Mouse (Mus musculus): Measurements from ENCODE around the gene Trim80. TPM values are rescaled to one million over a fixed set of nuclear protein-coding genes. Genes with fewer than 3 reads are reported as not detected.
"Not testable (repeated sequence)": the region's sequence is repeated elsewhere in the genome, so short reads cannot be mapped to it uniquely, and the experiment has no call there.

Trim80 gene
- polyA plus RNA-seq, 1 experiment from 2014 or later = not detected

GRCm38 (mm10) chr11:115478296-115478938, 38.1 kb downstream of the Trim80 start:
- in situ Hi-C loops (cut with MboI; ENCODE audit: low pct_unique_long_range_greater_than_20kb) = no loop called here
- ATAC-seq = no peak
- CTCF ChIA-PET = interaction anchor here (1.6 kb wide), 1 partner anchor 67 kb away, joined by 3 read pairs; no protein-coding TSS in a partner anchor

DNA sequence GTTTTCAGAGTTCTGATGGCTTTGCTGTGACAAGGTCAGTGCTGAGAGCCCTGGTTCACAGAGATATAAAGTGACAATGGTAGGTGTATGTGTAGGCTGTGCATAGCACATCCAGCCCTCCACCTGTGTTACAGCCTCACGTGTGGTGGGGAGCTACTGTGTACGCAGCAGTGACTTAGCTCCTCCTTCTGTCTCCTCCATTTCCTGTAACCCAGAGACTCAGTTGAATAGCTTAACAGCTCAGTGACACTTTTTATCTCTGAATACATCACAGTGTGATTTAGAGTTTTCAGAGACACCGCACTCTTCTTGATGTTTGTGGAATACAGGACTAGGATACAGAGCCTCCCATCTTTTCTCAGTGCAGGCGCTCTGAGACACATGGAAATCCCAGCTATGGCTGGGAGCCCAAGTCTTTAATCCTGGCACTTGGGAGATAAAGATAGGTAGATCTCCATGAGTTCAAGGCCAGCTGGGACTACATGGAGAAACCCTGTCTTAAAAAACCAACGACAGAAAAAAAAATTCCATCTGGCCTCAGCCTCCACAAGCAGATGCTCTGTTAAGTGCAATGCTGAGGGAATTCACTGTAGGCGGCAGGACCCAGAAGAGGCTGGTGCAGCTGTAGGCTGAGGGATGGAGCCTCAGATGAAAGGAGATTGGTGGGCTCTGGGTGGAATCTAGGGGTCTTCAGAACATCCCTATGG, 41.4 kb downstream of the Trim80 start:
- no peaks in the 10 kb centered on the region for H3K27me3 ChIP-seq
- DNase-seq (ENCODE audit: low read depth, low spot score) = no peak
- ATAC-seq = no peak
- ChIA-PET CTCF (interaction anchor here (0.8 kb wide), 2 partner anchors 33 to 54 kb away, joined by 3 read pairs; partner anchors contain the start of gene Jpt1), POLR2A (no interaction called here)
- in situ Hi-C loops (cut with MboI; ENCODE audit: low pct_unique_long_range_greater_than_20kb) = no loop called here
- no peak for TF ChIP-seq CTCF (IDR thresholded peaks at IDR 0.05)

More at GRCm38 (mm10) chr11:115478296-115478938, 38.1 kb downstream of the Trim80 start:
- POLR2A ChIA-PET = no interaction called here
- H3K27me3 ChIP-seq = no peaks in the 10 kb centered on the region
- no peak for DNase-seq (ENCODE audit: low read depth, low spot score)
- no peak for TF ChIP-seq CTCF (IDR thresholded peaks at IDR 0.05)

DNA sequence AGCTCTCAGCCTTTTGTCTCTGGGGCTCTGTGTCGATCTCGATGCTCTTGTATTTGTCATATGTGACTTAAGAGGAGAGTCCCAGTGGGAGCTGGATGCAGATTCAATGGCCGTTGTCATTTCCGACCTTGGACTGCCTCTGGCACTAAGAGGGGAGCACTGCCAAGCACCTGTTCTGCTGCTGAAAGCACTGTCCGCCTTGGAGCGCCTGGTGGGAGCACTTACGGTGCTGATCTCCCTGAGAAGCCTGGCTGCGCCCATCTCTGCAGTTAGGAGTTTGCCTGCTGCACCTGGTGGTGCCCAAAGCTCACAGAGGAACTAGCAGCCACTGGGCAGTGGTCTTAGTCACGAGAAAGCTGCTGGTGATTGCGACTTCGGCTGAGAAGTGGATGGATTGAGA, 42.9 kb downstream of the Trim80 start:
- in situ Hi-C loops (cut with MboI; ENCODE audit: low pct_unique_long_range_greater_than_20kb) = no loop called here
- TF ChIP-seq CTCF (IDR thresholded peaks at IDR 0.05) = no peak
- POLR2A ChIA-PET = no interaction called here
- CTCF ChIA-PET = interaction anchor here (0.6 to 1.3 kb wide), 2 partner anchors 8 to 130 kb away, joined by 4 to 5 read pairs; partner anchors contain the start of gene Nt5c
- no peaks in the 10 kb centered on the region for H3K27me3 ChIP-seq
- DNase-seq (ENCODE audit: low read depth, low spot score) (no peak), ATAC-seq (no peak)

DNA sequence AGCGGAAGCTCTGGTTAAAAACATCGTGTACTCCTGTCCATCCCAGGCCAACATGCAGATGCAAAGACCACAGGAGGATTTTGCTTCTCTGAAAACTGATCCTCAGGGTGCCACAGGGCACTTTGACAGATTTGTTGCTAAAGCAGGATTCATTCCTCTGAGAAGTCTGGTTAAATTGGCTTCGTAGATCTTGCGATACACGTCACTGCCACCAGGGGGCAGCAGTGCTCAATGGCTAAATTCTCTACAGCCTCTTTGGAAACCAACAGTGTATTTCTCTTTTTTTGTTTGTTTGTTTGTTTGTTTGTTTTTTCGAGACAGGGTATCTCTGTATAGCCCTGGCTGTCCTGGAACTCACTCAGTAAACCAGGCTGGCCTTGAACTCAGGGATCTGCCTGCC, 43.4 kb downstream of the Trim80 start:
- ChIA-PET POLR2A (no interaction called here), CTCF (interaction anchor here (0.6 to 1.3 kb wide), 2 partner anchors 8 to 130 kb away, joined by 4 to 5 read pairs; partner anchors contain the start of gene Nt5c)
- no peak for DNase-seq (ENCODE audit: low read depth, low spot score)
- in situ Hi-C loops (cut with MboI; ENCODE audit: low pct_unique_long_range_greater_than_20kb) = no loop called here
- TF ChIP-seq CTCF (IDR thresholded peaks at IDR 0.05) = peak; percentile 91
- ATAC-seq = no peak
- H3K27me3 ChIP-seq = no peaks in the 10 kb centered on the region

GRCm38 (mm10) chr11:115485155-115485554, 44.8 kb downstream of the Trim80 start:
- DNase-seq (ENCODE audit: low read depth, low spot score) (no peak), ATAC-seq (no peak)
- no peak for TF ChIP-seq CTCF (IDR thresholded peaks at IDR 0.05)
- ChIA-PET CTCF (interaction anchor here (1.3 kb wide), 2 partner anchors 21 to 46 kb away, joined by 3 to 4 read pairs; no protein-coding TSS in a partner anchor), POLR2A (interaction anchor here (0.5 kb wide), 1 partner anchor 110 kb away, joined by 4 read pairs; no protein-coding TSS in a partner anchor)
- H3K27me3 ChIP-seq = no peaks in the 10 kb centered on the region
- in situ Hi-C loops (cut with MboI; ENCODE audit: low pct_unique_long_range_greater_than_20kb) = no loop called here

GRCm38 (mm10) chr11:115488551-115489104, 48.3 kb downstream of the Trim80 start:
- ATAC-seq = no peak
- in situ Hi-C loops (cut with MboI; ENCODE audit: low pct_unique_long_range_greater_than_20kb) = no loop called here
- POLR2A ChIA-PET = interaction anchor here (0.7 kb wide), 1 partner anchor 66 kb away, joined by 3 read pairs; no protein-coding TSS in a partner anchor
- CTCF ChIA-PET = no interaction called here
- H3K27me3 ChIP-seq = no peaks in the 10 kb centered on the region
- DNase-seq (ENCODE audit: low read depth, low spot score) = no peak
- no peak for TF ChIP-seq CTCF (IDR thresholded peaks at IDR 0.05)

DNA sequence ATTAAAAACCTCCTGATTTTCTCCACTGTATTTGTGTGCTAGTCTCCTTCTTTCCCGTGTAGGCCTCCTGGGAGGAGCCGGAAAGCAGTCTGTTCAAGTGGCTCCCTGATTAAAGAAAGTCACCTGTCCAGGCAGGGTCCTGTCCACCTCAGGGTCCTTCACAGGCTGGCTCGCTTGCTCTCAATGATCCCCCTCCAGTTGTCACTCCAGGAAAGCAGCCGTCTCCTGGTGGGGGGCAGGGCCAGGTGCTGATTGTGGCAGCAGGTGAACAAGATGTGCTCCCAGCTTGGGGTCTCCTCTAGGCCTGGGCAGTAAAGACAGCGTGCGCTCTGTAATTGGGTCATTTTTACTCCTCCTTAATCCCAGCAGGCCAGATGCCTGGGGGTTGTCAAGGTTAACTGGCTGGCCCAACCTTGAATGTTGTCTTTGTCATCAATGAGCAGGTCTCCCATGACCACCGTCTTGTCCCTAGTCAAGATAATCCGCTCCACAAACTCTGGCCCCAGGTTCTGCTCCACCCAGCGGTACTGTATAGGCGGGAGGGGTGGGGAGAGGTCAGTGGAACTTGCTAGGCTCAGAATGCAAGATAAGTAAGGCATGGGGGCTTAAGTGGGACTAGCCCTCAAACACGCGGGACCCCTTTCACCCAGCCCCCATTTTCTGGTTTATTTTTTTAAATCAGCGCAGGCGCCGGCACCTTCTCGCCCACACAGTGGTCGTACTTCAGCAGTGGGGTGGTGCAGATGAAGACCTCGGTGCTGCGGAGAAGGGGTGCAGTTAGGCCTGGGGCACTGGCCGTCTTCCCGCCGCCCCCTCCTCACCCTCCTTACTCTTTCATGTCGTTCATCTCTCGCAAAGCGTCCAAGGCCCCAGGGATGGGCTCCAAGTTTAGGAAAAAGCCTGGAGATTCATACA, 50.4 kb downstream of the Trim80 start:
- no peaks in the 10 kb centered on the region for H3K27me3 ChIP-seq
- ChIA-PET CTCF (interaction anchor here (0.9 to 1.5 kb wide), 3 partner anchors 11 to 75 kb away, joined by 3 to 5 read pairs (median 4); no protein-coding TSS in a partner anchor), POLR2A (interaction anchor here (0.6 to 1.9 kb wide), 5 partner anchors 11 to 739 kb away, joined by 3 to 6 read pairs (median 4); no protein-coding TSS in a partner anchor)
- no peak for TF ChIP-seq CTCF (IDR thresholded peaks at IDR 0.05)
- DNase-seq (ENCODE audit: low read depth, low spot score) = no peak
- in situ Hi-C loops (cut with MboI; ENCODE audit: low pct_unique_long_range_greater_than_20kb) = no loop called here
- no peak for ATAC-seq

GRCm38 (mm10) chr11:115491356-115492083, 51.2 kb downstream of the Trim80 start, which contains the start of gene Nt5c:
Gene Nt5c (minus strand): TSS chr11:115491862.
- POLR2A ChIA-PET = interaction anchor here (0.6 to 1.9 kb wide), 6 partner anchors 10 to 739 kb away, joined by 3 to 6 read pairs (median 4); no protein-coding TSS in a partner anchor
- no peaks in the 10 kb centered on the region for H3K27me3 ChIP-seq
- CTCF ChIA-PET = interaction anchor here (0.9 to 1.5 kb wide), 6 partner anchors 8 to 76 kb away, joined by 3 to 5 read pairs (median 4); no protein-coding TSS in a partner anchor
- in situ Hi-C loops (cut with MboI; ENCODE audit: low pct_unique_long_range_greater_than_20kb) = no loop called here
- peak; percentile 90 for TF ChIP-seq CTCF (IDR thresholded peaks at IDR 0.05)
- DNase-seq (ENCODE audit: low read depth, low spot score) (no peak), ATAC-seq (peak; percentile 97)

DNA sequence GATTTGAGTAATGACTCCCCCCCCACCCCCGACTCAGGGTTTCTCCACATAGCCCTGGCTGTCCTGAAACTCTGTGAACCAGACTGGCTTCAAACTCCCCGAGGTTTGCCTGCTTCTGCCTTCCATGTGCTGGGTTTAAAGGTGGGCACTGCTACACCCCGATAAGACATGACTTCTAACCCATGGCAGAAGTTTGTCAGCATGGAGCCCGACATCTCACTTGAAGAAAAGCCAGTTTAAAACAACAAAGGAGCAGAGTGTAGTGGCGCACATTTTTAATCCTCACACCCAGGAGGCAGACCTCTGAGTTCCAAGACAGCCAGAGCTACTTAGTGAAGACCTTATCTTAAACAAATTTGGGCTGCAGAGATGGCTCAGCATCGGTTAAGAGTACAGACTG, 52.0 kb downstream of the Trim80 start:
- DNase-seq (ENCODE audit: low read depth, low spot score) (no peak), ATAC-seq (no peak)
- in situ Hi-C loops (cut with MboI; ENCODE audit: low pct_unique_long_range_greater_than_20kb) = no loop called here
- no peaks in the 10 kb centered on the region for H3K27me3 ChIP-seq
- POLR2A ChIA-PET = interaction anchor here (1.0 to 1.9 kb wide), 2 partner anchors 9 to 21 kb away, joined by 4 to 5 read pairs; no protein-coding TSS in a partner anchor
- CTCF ChIA-PET = interaction anchor here (1.0 to 1.4 kb wide), 2 partner anchors 17 to 71 kb away, joined by 3 to 5 read pairs; no protein-coding TSS in a partner anchor
- TF ChIP-seq CTCF (IDR thresholded peaks at IDR 0.05) = no peak

DNA sequence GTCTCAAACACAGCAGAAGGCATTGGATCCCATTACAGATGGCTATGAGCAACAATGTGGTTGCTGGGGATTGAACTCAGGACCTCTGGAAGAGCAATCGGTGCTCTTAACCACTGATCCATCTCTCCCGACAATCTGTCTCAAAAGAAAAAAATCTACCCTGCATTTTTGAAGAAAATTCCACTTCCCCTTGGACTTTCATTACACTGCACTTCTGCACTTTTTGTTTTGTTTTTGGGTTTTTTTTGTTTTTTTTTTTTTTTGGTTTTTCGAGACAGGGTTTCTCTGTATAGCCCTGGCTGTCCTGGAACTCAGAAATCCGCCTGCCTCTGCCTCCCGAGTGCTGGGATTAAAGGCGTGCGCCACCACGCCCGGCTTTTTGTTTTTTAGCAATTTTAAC, 56.2 kb downstream of the Trim80 start:
- H3K27me3 ChIP-seq; POLR2A ChIA-PET; in situ Hi-C loops (cut with MboI; ENCODE audit: low pct_unique_long_range_greater_than_20kb); CTCF ChIA-PET; ATAC-seq; DNase-seq (ENCODE audit: low read depth, low spot score): not testable (repeated sequence)

All from Patski (cell line).